Mouse (Mus musculus): Measurements from ENCODE around the gene Prkd1.

Gene Prkd1

GRCm38 (mm10) chr12:50436660-50437059 is 212.2 kb downstream of the Prkd1 start:
- intact Hi-C loops (cut with DNase I), result no loop called here

GRCm38 (mm10) chr12:50430129-50430703 is 218.7 kb downstream of the Prkd1 start:
- intact Hi-C loops (cut with DNase I), result no loop called here

GRCm38 (mm10) chr12:50352404-50352803 is 296.5 kb downstream of the Prkd1 start:
- intact Hi-C loops (cut with DNase I), result no loop called here

GRCm38 (mm10) chr12:50333182-50333581 is 315.7 kb downstream of the Prkd1 start:
- intact Hi-C loops (cut with DNase I), result no loop called here

- intact Hi-C loops (cut with DNase I), result loop anchor here (5.0 kb wide), 2 partner anchors 388 to 623 kb away; no protein-coding TSS in a partner anchor
Observed at GRCm38 (mm10) chr12:50314634-50315033, 334.3 kb downstream of the Prkd1 start.

- intact Hi-C loops (cut with DNase I), result no loop called here
Observed at GRCm38 (mm10) chr12:50309276-50309675, 339.6 kb downstream of the Prkd1 start.

- intact Hi-C loops (cut with DNase I), result loop anchor here (5.0 kb wide), 1 partner anchor 929 kb away; no protein-coding TSS in a partner anchor
Observed at GRCm38 (mm10) chr12:50301334-50301733, 347.6 kb downstream of the Prkd1 start.

- intact Hi-C loops (cut with DNase I), result no loop called here
Observed at GRCm38 (mm10) chr12:50296067-50296466, 352.8 kb downstream of the Prkd1 start.

- intact Hi-C loops (cut with DNase I), result no loop called here
Observed at GRCm38 (mm10) chr12:50295549-50295948, 353.3 kb downstream of the Prkd1 start.

GRCm38 (mm10) chr12:50292834-50293233 is 356.1 kb downstream of the Prkd1 start:
- intact Hi-C loops (cut with DNase I), result no loop called here
